Mouse (Mus musculus): Measurements from ENCODE around the gene Fam160a2.

DNA sequence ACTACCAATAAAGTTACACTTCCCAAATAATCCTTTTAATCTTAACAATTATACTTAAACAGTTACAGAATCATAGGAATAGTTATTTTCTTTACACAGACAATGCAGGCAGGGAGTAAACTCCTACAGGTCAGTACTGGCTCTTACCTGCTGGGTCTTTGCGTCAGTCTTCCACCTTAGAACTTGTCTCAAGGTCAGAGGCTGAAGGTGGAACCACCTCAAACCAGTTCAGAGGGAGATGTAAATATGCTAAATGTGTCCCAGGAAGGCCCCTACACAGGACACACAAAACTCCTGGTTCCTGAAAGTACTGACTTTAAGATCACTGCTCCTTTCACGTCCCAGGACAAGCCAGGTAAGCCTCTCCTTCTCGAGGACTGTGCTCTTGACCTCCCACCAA, 45.2 kb upstream of the Fam160a2 start:
- TF ChIP-seq MAX (IDR thresholded peaks at IDR 0.05; ENCODE audit: low read length) = no peak
- no peak for TF ChIP-seq ELF1 (IDR thresholded peaks at IDR 0.05; ENCODE audit: low read depth, low read length)
- no peak for TF ChIP-seq BHLHE40 (IDR thresholded peaks at IDR 0.05; ENCODE audit: borderline replicate concordance, low read depth, low read length)
- TF ChIP-seq EP300 (IDR thresholded peaks at IDR 0.05; ENCODE audit: low read depth in 1 of 2, low read length in 2 of 2) = no peak
- TF ChIP-seq POLR2A (IDR thresholded peaks at IDR 0.05; ENCODE audit: control insufficient read depth in 1 of 2, insufficient read depth in 1 of 2, low read depth in 1 of 2, low read length in 2 of 2, poor library complexity in 1 of 2) = no peak
- no peak for TF ChIP-seq HCFC1 (IDR thresholded peaks at IDR 0.05; ENCODE audit: low read depth, low read length)
- TF ChIP-seq GATA1 (IDR thresholded peaks at IDR 0.05; ENCODE audit: low read depth, low read length) = no peak
- TF ChIP-seq CTCF (IDR thresholded peaks at IDR 0.05 in 2 of 3, conservative IDR thresholded peaks at IDR 0.05 in 1 of 3; ENCODE audit: control insufficient read depth in 1 of 3, insufficient read depth in 1 of 3, low read depth in 2 of 3, low read length in 3 of 3, poor library complexity in 1 of 3, severe bottlenecking in 1 of 3) = no peak

All from MEL (cell line).